Mouse (Mus musculus): ENCODE data around the gene Mtx2.

- TF ChIP-seq CTCF (conservative IDR thresholded peaks at IDR 0.05; ENCODE audit: insufficient read depth, insufficient read length, low read depth, low read length): no peak
- TF ChIP-seq POLR2A (IDR thresholded peaks at IDR 0.05; ENCODE audit: low read depth, low read length): no peak
These were observed 67.4 kb downstream of the Mtx2 start for GRCm38 (mm10) chr2:74892881-74893615.

Data from kidney, adult 2 months (tissue).